Mouse (Mus musculus) kidney, embryonic 15.5 days (tissue): ENCODE data around the gene Ptprb. TPM values are rescaled to one million over a fixed set of nuclear protein-coding genes. Genes with fewer than 3 reads are reported as not detected.
A peak's percentile ranks its signal among the peaks of the same experiment; 100 is the strongest.

ENCODE experiments used
- ATAC-seq: fragments of 200-750 bp; cut with Nextera tagmentation; replicated peaks from 2 replicates; pipeline ENCODE4 v1.8.0; 2017; ENCODE audit warnings: moderate TSS enrichment; ENCODE audit not compliant: low FRiP score
- H3K27ac ChIP-seq: fragments of 300-500 bp; sonication (generic); 2 replicates; pipeline ENCODE4 v1.5.1; 2015; ENCODE audit warnings: mild to moderate bottlenecking, inconsistent platforms
- H3K27me3 ChIP-seq: fragments of 300-500 bp; sonication (generic); 2 replicates; pipeline ENCODE4 v1.6.1; 2015; ENCODE audit warnings: inconsistent platforms
- H3K36me3 ChIP-seq: fragments of 300-500 bp; sonication (generic); 2 replicates; pipeline ENCODE4 v1.6.1; 2015; ENCODE audit warnings: inconsistent platforms
- H3K4me1 ChIP-seq: fragments of 300-500 bp; sonication (generic); 2 replicates; pipeline ENCODE4 v1.6.1; 2015; ENCODE audit warnings: inconsistent platforms
- H3K4me2 ChIP-seq: fragments of 300-500 bp; sonication (generic); 2 replicates; pipeline ENCODE4 v1.6.1; 2015; ENCODE audit warnings: moderate library complexity, mild to moderate bottlenecking, inconsistent platforms
- H3K4me3 ChIP-seq: fragments of 300-500 bp; sonication (generic); replicated peaks from 2 replicates; pipeline ENCODE4 v1.5.1; 2015; ENCODE audit warnings: mild to moderate bottlenecking, inconsistent platforms
- H3K9ac ChIP-seq: fragments of 300-500 bp; sonication (generic); 2 replicates; pipeline ENCODE4 v1.6.1; 2015; ENCODE audit warnings: mild to moderate bottlenecking, inconsistent platforms
- H3K9me3 ChIP-seq: fragments of 300-500 bp; sonication (generic); replicated peaks from 2 replicates; pipeline ENCODE4 v1.6.1; 2016; ENCODE audit warnings: inconsistent platforms
- WGBS: fragments of 180-500 bp; shearing (Covaris S2); methylation state at CpG from one replicate; pipeline ENCODE4 v1.1.7; 2015; ENCODE audit warnings: mixed read lengths; 5-methylcytosine and 5-hydroxymethylcytosine counted together
- polyA plus RNA-seq: library from polyadenylated mRNA; unstranded; fragments of >200 nt; fragmentation: Nextera tagmentation; extraction: Ambion mirVana; gene quantifications from 2 replicates; pipeline ENCODE4 v1.2.1, GENCODE M21; 2015

The Ptprb gene
- polyA plus RNA-seq: 7.2 and 7.4 TPM in 2 replicates

GRCm38 (mm10) chr10:116275280-116275679 is at the start of gene Ptprb:
Gene Ptprb (plus strand): TSS chr10:116275523.
- Histone ChIP-seq H3K4me1 (peaks cover 5% of the 10 kb centered on the region), H3K36me3 (no peaks in the 10 kb centered on the region), H3K9me3 (no peaks in the 10 kb centered on the region), H3K27ac (peak within 1 kb of the TSS; percentile 52; the same call in 1 of the 2 replicates), H3K9ac (no peak within 1 kb of the TSS), H3K27me3 (no peaks in the 10 kb centered on the region), H3K4me2 (0 out of 2 replicates have a peak within 1 kb of the TSS, but pooled peaks have one; percentile 22), H3K4me3 (peak within 1 kb of the TSS; percentile 30)
- ATAC-seq: no peak
- 71% methylated on average over 7 of the region's 7 CpGs for WGBS

- Histone ChIP-seq H3K4me2 (no peak overlapping the region), H3K27me3 (no peaks in the 10 kb centered on the region), H3K27ac (no peak overlapping the region), H3K9me3 (no peaks in the 10 kb centered on the region), H3K9ac (no peak overlapping the region), H3K4me1 (no peaks in the 10 kb centered on the region), H3K4me3 (no peak overlapping the region), H3K36me3 (no peaks in the 10 kb centered on the region)
- no peak for ATAC-seq
- WGBS: 56% methylated on average over 5 of the region's 5 CpGs
Observed at GRCm38 (mm10) chr10:116235299-116235698, 40.0 kb upstream of the Ptprb start.

GRCm38 (mm10) chr10:116242200-116242599 is 33.1 kb upstream of the Ptprb start:
- Histone ChIP-seq H3K27me3 (no peaks in the 10 kb centered on the region), H3K9ac (no peak overlapping the region), H3K36me3 (no peaks in the 10 kb centered on the region), H3K27ac (no peak overlapping the region), H3K9me3 (no peaks in the 10 kb centered on the region), H3K4me3 (no peak overlapping the region), H3K4me2 (no peak overlapping the region), H3K4me1 (no peaks in the 10 kb centered on the region)
- ATAC-seq: no peak
- 70% methylated on average over 7 of the region's 7 CpGs for WGBS

- no peak; the same call in 1 of the 2 replicates for ATAC-seq
- no peak overlapping the region for H3K9ac ChIP-seq
- H3K36me3 ChIP-seq: no peaks in the 10 kb centered on the region
- WGBS: 48% methylated on average over 7 of the region's 7 CpGs
- H3K4me1 ChIP-seq: no peaks in the 10 kb centered on the region
- H3K4me3 ChIP-seq: no peak overlapping the region
- no peak overlapping the region for H3K27ac ChIP-seq
- H3K27me3 ChIP-seq: no peaks in the 10 kb centered on the region
- no peaks in the 10 kb centered on the region; the same call in 1 of the 2 replicates for H3K9me3 ChIP-seq
- H3K4me2 ChIP-seq: no peak overlapping the region
Observed at GRCm38 (mm10) chr10:116243373-116243772, 31.9 kb upstream of the Ptprb start.

GRCm38 (mm10) chr10:116245632-116246031 is 29.7 kb upstream of the Ptprb start:
- no peak overlapping the region for H3K4me2 ChIP-seq
- no peak overlapping the region for H3K27ac ChIP-seq
- no peaks in the 10 kb centered on the region for H3K4me1 ChIP-seq
- no peaks in the 10 kb centered on the region; the same call in 1 of the 2 replicates for H3K9me3 ChIP-seq
- H3K27me3 ChIP-seq: no peaks in the 10 kb centered on the region
- no peaks in the 10 kb centered on the region for H3K36me3 ChIP-seq
- WGBS: 41% methylated on average over 2 of the region's 2 CpGs
- ATAC-seq: no peak
- no peak overlapping the region for H3K9ac ChIP-seq
- no peak overlapping the region for H3K4me3 ChIP-seq

GRCm38 (mm10) chr10:116252668-116253067 is 22.7 kb upstream of the Ptprb start:
- H3K9ac ChIP-seq: no peak overlapping the region
- no peak for ATAC-seq
- H3K27ac ChIP-seq: no peak overlapping the region
- H3K4me2 ChIP-seq: no peak overlapping the region
- 90% methylated on average over 7 of the region's 7 CpGs for WGBS
- H3K9me3 ChIP-seq: no peaks in the 10 kb centered on the region
- H3K36me3 ChIP-seq: no peaks in the 10 kb centered on the region
- H3K4me3 ChIP-seq: no peak overlapping the region
- H3K4me1 ChIP-seq: no peaks in the 10 kb centered on the region
- H3K27me3 ChIP-seq: no peaks in the 10 kb centered on the region

- WGBS: 42% methylated on average over 6 of the region's 6 CpGs
- Histone ChIP-seq H3K4me2 (no peak overlapping the region), H3K4me3 (no peak overlapping the region), H3K9ac (no peak overlapping the region), H3K27me3 (no peaks in the 10 kb centered on the region), H3K9me3 (no peaks in the 10 kb centered on the region), H3K27ac (no peak overlapping the region), H3K4me1 (no peaks in the 10 kb centered on the region), H3K36me3 (no peaks in the 10 kb centered on the region)
- ATAC-seq: no peak
Observed at GRCm38 (mm10) chr10:116253972-116254371, 21.4 kb upstream of the Ptprb start.

- H3K4me1 ChIP-seq: peaks cover 18% of the 10 kb centered on the region
- H3K9me3 ChIP-seq: no peaks in the 10 kb centered on the region
- WGBS: 80% methylated on average over 4 of the region's 4 CpGs
- H3K27me3 ChIP-seq: no peaks in the 10 kb centered on the region
- no peaks in the 10 kb centered on the region for H3K36me3 ChIP-seq
- no peak for ATAC-seq
- no peak overlapping the region for H3K27ac ChIP-seq
- H3K4me3 ChIP-seq: no peak overlapping the region
- H3K4me2 ChIP-seq: no peak overlapping the region
- no peak overlapping the region for H3K9ac ChIP-seq
Observed at GRCm38 (mm10) chr10:116259298-116259697, 16.0 kb upstream of the Ptprb start.

GRCm38 (mm10) chr10:116260658-116261433 is 14.5 kb upstream of the Ptprb start:
- no peaks in the 10 kb centered on the region for H3K9me3 ChIP-seq
- WGBS: 59% methylated on average over 13 of the region's 13 CpGs
- H3K36me3 ChIP-seq: no peaks in the 10 kb centered on the region
- H3K4me3 ChIP-seq: no peak overlapping the region
- H3K4me2 ChIP-seq: 0 out of 2 replicates have a peak overlapping the region, but pooled peaks have one; percentile 26
- H3K27me3 ChIP-seq: no peaks in the 10 kb centered on the region
- peak; percentile 84 for ATAC-seq
- H3K4me1 ChIP-seq: peaks cover 20% of the 10 kb centered on the region
- peak overlapping the region; percentile 84 for H3K27ac ChIP-seq
- H3K9ac ChIP-seq: no peak overlapping the region

GRCm38 (mm10) chr10:116261559-116261958 is 13.8 kb upstream of the Ptprb start:
- no peak for ATAC-seq
- 58% methylated on average over 5 of the region's 5 CpGs for WGBS
- H3K27me3 ChIP-seq: no peaks in the 10 kb centered on the region
- no peak overlapping the region for H3K4me2 ChIP-seq
- H3K4me3 ChIP-seq: no peak overlapping the region
- peak overlapping the region; percentile 84 for H3K27ac ChIP-seq
- no peak overlapping the region for H3K9ac ChIP-seq
- H3K9me3 ChIP-seq: no peaks in the 10 kb centered on the region
- H3K4me1 ChIP-seq: peaks cover 25% of the 10 kb centered on the region
- no peaks in the 10 kb centered on the region for H3K36me3 ChIP-seq

- Histone ChIP-seq H3K4me2 (no peak overlapping the region), H3K27me3 (no peaks in the 10 kb centered on the region), H3K27ac (no peak overlapping the region), H3K36me3 (no peaks in the 10 kb centered on the region), H3K4me3 (no peak overlapping the region), H3K9me3 (no peaks in the 10 kb centered on the region), H3K9ac (no peak overlapping the region), H3K4me1 (peaks cover 42% of the 10 kb centered on the region)
- ATAC-seq: no peak
- 53% methylated on average over 11 of the region's 11 CpGs for WGBS
Observed at GRCm38 (mm10) chr10:116264521-116264920, 10.8 kb upstream of the Ptprb start.

- Histone ChIP-seq H3K4me3 (no peak overlapping the region), H3K27me3 (no peaks in the 10 kb centered on the region), H3K4me2 (peak overlapping the region; percentile 4; the same call in 1 of the 2 replicates), H3K9me3 (no peaks in the 10 kb centered on the region), H3K9ac (no peak overlapping the region), H3K36me3 (no peaks in the 10 kb centered on the region), H3K27ac (peak overlapping the region; percentile 90), H3K4me1 (peaks cover 32% of the 10 kb centered on the region)
- ATAC-seq: peak; percentile 68
- WGBS: 70% methylated on average over 15 of the region's 15 CpGs
Observed at GRCm38 (mm10) chr10:116266561-116267433, 8.5 kb upstream of the Ptprb start.
